Mouse (Mus musculus) forebrain, embryonic 14.5 days (tissue): ENCODE measurements around the gene Prkd2. TPM values are rescaled to one million over a fixed set of nuclear protein-coding genes. Genes with fewer than 3 reads are reported as not detected.

Experiments
- ATAC-seq: fragments of 200-750 bp; cut with Nextera tagmentation; 2 replicates; pipeline ENCODE4 v1.8.0; 2017; ENCODE audit warnings: mild to moderate bottlenecking, moderate library complexity
- DNase-seq: peaks from one replicate; pipeline ENCODE4 v3.0.0-alpha.2; 2015; ENCODE audit warnings: low spot score
- H3K27ac ChIP-seq: fragments of 300-500 bp; sonication (generic); 2 replicates; pipeline ENCODE4 v1.5.1; 2014; ENCODE audit warnings: low read depth, mild to moderate bottlenecking, control low read depth, low read length, moderate library complexity
- H3K27me3 ChIP-seq: fragments of 300-500 bp; sonication (generic); replicated peaks from 2 replicates; pipeline ENCODE4 v1.6.1; 2014; ENCODE audit warnings: low read length, control low read depth, mixed read lengths; ENCODE audit not compliant: control insufficient read depth, insufficient read depth
- H3K36me3 ChIP-seq: fragments of 300-500 bp; sonication (generic); 2 replicates; pipeline ENCODE4 v1.6.1; 2014; ENCODE audit warnings: low read length, control low read depth; ENCODE audit not compliant: control insufficient read depth, insufficient read depth
- H3K4me1 ChIP-seq: fragments of 300-500 bp; sonication (generic); 2 replicates; pipeline ENCODE4 v1.6.1; 2014; ENCODE audit warnings: antibody characterized with exemption, low read length, control low read depth; ENCODE audit not compliant: control insufficient read depth, insufficient read depth
- H3K4me2 ChIP-seq: fragments of 300-500 bp; sonication (generic); 2 replicates; pipeline ENCODE4 v1.6.1; 2014; ENCODE audit warnings: mild to moderate bottlenecking, control low read depth, low read length
- H3K4me3 ChIP-seq: fragments of 300-500 bp; sonication (generic); 2 replicates; pipeline ENCODE4 v1.5.1; 2014; ENCODE audit warnings: low read depth, low read length, control low read depth
- H3K9ac ChIP-seq: fragments of 300-500 bp; sonication (generic); 2 replicates; pipeline ENCODE4 v1.6.1; 2014; ENCODE audit warnings: mild to moderate bottlenecking, low read length, control low read depth, moderate library complexity
- H3K9me3 ChIP-seq: fragments of 300-500 bp; sonication (generic); replicated peaks from 2 replicates; pipeline ENCODE4 v1.6.1; 2016; ENCODE audit warnings: low read length, control low read depth, mixed read lengths; ENCODE audit not compliant: control insufficient read depth
- WGBS: fragments of 180-500 bp; shearing (Covaris S2); extraction: QIAGEN DNeasy Blood & Tissue Kit; methylation state at CpG from one replicate; pipeline ENCODE4 v1.1.7; 2014; 5-methylcytosine and 5-hydroxymethylcytosine counted together
- polyA plus RNA-seq: library from polyadenylated mRNA; unstranded; fragments of >200 nt; fragmentation: Nextera tagmentation; extraction: Ambion mirVana; gene quantifications from 2 replicates; pipeline ENCODE4 v1.2.1, GENCODE M21; 2014

Prkd2 gene
- polyA plus RNA-seq, 1 experiment from 2014 or later: 4.5 TPM

GRCm38 (mm10) chr7:16859902-16860651 is 17.4 kb downstream of the Prkd2 start:
- Histone ChIP-seq H3K27ac (no peak overlapping the region), H3K27me3 (no peaks in the 10 kb centered on the region), H3K4me1 (no peaks in the 10 kb centered on the region), H3K4me2 (no peak overlapping the region), H3K4me3 (no peak overlapping the region), H3K9me3 (no peaks in the 10 kb centered on the region), H3K9ac (no peak overlapping the region), H3K36me3 (peaks cover 37% of the 10 kb centered on the region)
- ATAC-seq (no peak), DNase-seq (peak; percentile 69)
- 25% methylated on average over 5 of the region's 5 CpGs for WGBS

GRCm38 (mm10) chr7:16867488-16867887 is 24.8 kb downstream of the Prkd2 start:
- Histone ChIP-seq H3K27ac (no peak overlapping the region), H3K4me1 (no peaks in the 10 kb centered on the region), H3K36me3 (peaks cover 22% of the 10 kb centered on the region), H3K27me3 (no peaks in the 10 kb centered on the region), H3K9me3 (no peaks in the 10 kb centered on the region), H3K4me2 (no peak overlapping the region), H3K9ac (no peak overlapping the region), H3K4me3 (no peak overlapping the region)
- WGBS: 89% methylated on average over 3 of the region's 3 CpGs
- DNase-seq (no peak), ATAC-seq (no peak)

- Histone ChIP-seq H3K27me3 (no peaks in the 10 kb centered on the region), H3K4me3 (peak overlapping the region; percentile 24), H3K9ac (peak overlapping the region; percentile 51), H3K4me2 (peak overlapping the region; percentile 49), H3K4me1 (no peaks in the 10 kb centered on the region), H3K9me3 (no peaks in the 10 kb centered on the region), H3K36me3 (peaks cover 16% of the 10 kb centered on the region), H3K27ac (peak overlapping the region; percentile 58; the same call in 1 of the 2 replicates)
- 8% methylated on average over 16 of the region's 16 CpGs for WGBS
- ATAC-seq (peak; percentile 96), DNase-seq (peak; percentile 94)
These were observed 26.8 kb downstream of the Prkd2 start for GRCm38 (mm10) chr7:16869497-16869896.

- no peak for DNase-seq
- Histone ChIP-seq H3K4me3 (no peak overlapping the region), H3K36me3 (0 out of 2 replicates have a peak, but pooled peaks cover 7% of the 10 kb centered on the region), H3K9me3 (no peaks in the 10 kb centered on the region), H3K27me3 (no peaks in the 10 kb centered on the region), H3K4me2 (no peak overlapping the region), H3K27ac (no peak overlapping the region), H3K9ac (no peak overlapping the region), H3K4me1 (peaks cover 10% of the 10 kb centered on the region)
- ATAC-seq: no peak
- WGBS: 88% methylated on average over 10 of the region's 10 CpGs
These were observed 28.9 kb downstream of the Prkd2 start for GRCm38 (mm10) chr7:16871600-16871999.

GRCm38 (mm10) chr7:16872478-16872877 is 29.8 kb downstream of the Prkd2 start:
- DNase-seq (no peak), ATAC-seq (no peak)
- Histone ChIP-seq H3K27me3 (no peaks in the 10 kb centered on the region), H3K36me3 (0 out of 2 replicates have a peak, but pooled peaks cover 7% of the 10 kb centered on the region), H3K4me2 (no peak overlapping the region), H3K4me1 (peaks cover 15% of the 10 kb centered on the region), H3K9me3 (no peaks in the 10 kb centered on the region), H3K9ac (no peak overlapping the region), H3K4me3 (no peak overlapping the region), H3K27ac (no peak overlapping the region)
- 96% methylated on average over 9 of the region's 9 CpGs for WGBS

- Histone ChIP-seq H3K4me2 (peak overlapping the region; percentile 46; the same call in 1 of the 2 replicates), H3K4me3 (peak overlapping the region; percentile 31; the same call in 1 of the 2 replicates), H3K36me3 (0 out of 2 replicates have a peak, but pooled peaks cover 6% of the 10 kb centered on the region), H3K27ac (no peak overlapping the region), H3K9me3 (no peaks in the 10 kb centered on the region), H3K9ac (no peak overlapping the region), H3K27me3 (no peaks in the 10 kb centered on the region), H3K4me1 (peaks cover 15% of the 10 kb centered on the region)
- WGBS: 97% methylated on average over 4 of the region's 4 CpGs
- no peak for ATAC-seq
- DNase-seq: no peak
These were observed 30.7 kb downstream of the Prkd2 start for GRCm38 (mm10) chr7:16873392-16873791.

- 5% methylated on average over 17 of the region's 17 CpGs for WGBS
These were observed 31.5 kb downstream of the Prkd2 start for GRCm38 (mm10) chr7:16874190-16874589.

GRCm38 (mm10) chr7:16874756-16875309 is 32.1 kb downstream of the Prkd2 start:
- ATAC-seq: peak; percentile 96

More at GRCm38 (mm10) chr7:16874190-16874589, 31.5 kb downstream of the Prkd2 start:
- ATAC-seq (no peak), DNase-seq (peak; percentile 83)
- peak overlapping the region; percentile 86 for H3K27ac ChIP-seq
- H3K27me3 ChIP-seq: no peaks in the 10 kb centered on the region
- no peaks in the 10 kb centered on the region for H3K9me3 ChIP-seq
- peak overlapping the region; percentile 38; the same call in 1 of the 2 replicates for H3K9ac ChIP-seq
- H3K4me2 ChIP-seq: peak overlapping the region; percentile 46
- H3K4me1 ChIP-seq: peaks cover 15% of the 10 kb centered on the region
- H3K4me3 ChIP-seq: peak overlapping the region; percentile 31
- 0 out of 2 replicates have a peak, but pooled peaks cover 4% of the 10 kb centered on the region for H3K36me3 ChIP-seq

GRCm38 (mm10) chr7:16875310-16875325 is 32.4 kb downstream of the Prkd2 start, which contains the start of gene Dact3:
Gene Dact3, plus strand, starts transcription at chr7:16875317.
- no peak for ATAC-seq
- H3K4me3 ChIP-seq: peak within 1 kb of the TSS; percentile 69
- H3K4me1 ChIP-seq: peaks cover 16% of the 10 kb centered on the region
- H3K27me3 ChIP-seq: no peaks in the 10 kb centered on the region
- peak within 1 kb of the TSS; percentile 86 for H3K27ac ChIP-seq
- peak within 1 kb of the TSS; percentile 96 for H3K4me2 ChIP-seq
- WGBS: 0% methylated on average over 1 of the region's 1 CpGs
- H3K9me3 ChIP-seq: no peaks in the 10 kb centered on the region
- H3K36me3 ChIP-seq: 0 out of 2 replicates have a peak, but pooled peaks cover 4% of the 10 kb centered on the region
- H3K9ac ChIP-seq: peak within 1 kb of the TSS; percentile 84
- no peak for DNase-seq

More at GRCm38 (mm10) chr7:16874756-16875309, 32.1 kb downstream of the Prkd2 start:
- no peaks in the 10 kb centered on the region for H3K27me3 ChIP-seq
- peaks cover 15% of the 10 kb centered on the region for H3K4me1 ChIP-seq
- WGBS: under 1% methylated on average over 32 of the region's 33 CpGs
- 0 out of 2 replicates have a peak, but pooled peaks cover 4% of the 10 kb centered on the region for H3K36me3 ChIP-seq
- peak overlapping the region; percentile 69 for H3K4me3 ChIP-seq
- peak overlapping the region; percentile 96 for H3K4me2 ChIP-seq
- peak; percentile 100 for DNase-seq
- H3K27ac ChIP-seq: peak overlapping the region; percentile 86
- no peaks in the 10 kb centered on the region for H3K9me3 ChIP-seq
- peak overlapping the region; percentile 38 for H3K9ac ChIP-seq
